Mouse (Mus musculus) limb, embryonic 14.5 days (tissue): ENCODE data around the gene Naif1. TPM values are rescaled to one million over a fixed set of nuclear protein-coding genes. Genes with fewer than 3 reads are reported as not detected.

Source experiments
- ATAC-seq: fragments of 200-750 bp; cut with Nextera tagmentation; 2 replicates; pipeline ENCODE4 v1.8.0; 2017; ENCODE audit warnings: low read depth, moderate number of reproducible peaks, moderate TSS enrichment; ENCODE audit not compliant: low FRiP score
- DNase-seq: peaks from one replicate; pipeline ENCODE4 v3.0.0-alpha.2; 2015; ENCODE audit warnings: low spot score
- H3K27ac ChIP-seq: fragments of 300-500 bp; sonication (generic); replicated peaks from 2 replicates; pipeline ENCODE4 v1.5.1; 2014; ENCODE audit warnings: low read depth, mild to moderate bottlenecking, low read length, moderate library complexity, mixed read lengths
- H3K27me3 ChIP-seq: fragments of 300-500 bp; sonication (generic); 2 replicates; pipeline ENCODE4 v1.6.1; 2014; ENCODE audit warnings: low read length, mixed read lengths; ENCODE audit not compliant: control insufficient read depth, insufficient read depth
- H3K36me3 ChIP-seq: fragments of 300-500 bp; sonication (generic); 2 replicates; pipeline ENCODE4 v1.6.1; 2014; ENCODE audit warnings: mild to moderate bottlenecking, low read length, moderate library complexity, mixed read lengths; ENCODE audit not compliant: control insufficient read depth, insufficient read depth
- H3K4me1 ChIP-seq: fragments of 300-500 bp; sonication (generic); 2 replicates; pipeline ENCODE4 v1.6.1; 2014; ENCODE audit warnings: antibody characterized with exemption, low read length, mixed read lengths; ENCODE audit not compliant: control insufficient read depth, insufficient read depth
- H3K4me2 ChIP-seq: fragments of 300-500 bp; sonication (generic); replicated peaks from 2 replicates; pipeline ENCODE4 v1.6.1; 2014; ENCODE audit warnings: low read depth, mild to moderate bottlenecking, low read length, moderate library complexity; ENCODE audit not compliant: severe bottlenecking
- H3K4me3 ChIP-seq: fragments of 300-500 bp; sonication (generic); replicated peaks from 2 replicates; pipeline ENCODE4 v1.5.1; 2014; ENCODE audit warnings: low read length
- H3K9ac ChIP-seq: fragments of 300-500 bp; sonication (generic); 2 replicates; pipeline ENCODE4 v1.6.1; 2014; ENCODE audit warnings: mild to moderate bottlenecking, low read depth, low read length, moderate library complexity; ENCODE audit not compliant: severe bottlenecking
- H3K9me3 ChIP-seq: fragments of 300-500 bp; sonication (generic); 2 replicates; pipeline ENCODE4 v1.6.1; 2016; ENCODE audit warnings: low read length; ENCODE audit not compliant: control insufficient read depth
- POLR2A ChIP-seq: fragments of 200-500 bp; IDR thresholded peaks from 2 replicates; pipeline ENCODE4 v1.8.0; 2012; ENCODE audit warnings: inconsistent platforms, mild to moderate bottlenecking, moderate library complexity, borderline replicate concordance; ENCODE audit not compliant: insufficient read depth, insufficient read length; ENCODE audit errors: extremely low read depth
- WGBS: fragments of 180-500 bp; shearing (Covaris S2); extraction: QIAGEN DNeasy Blood & Tissue Kit; methylation state at CpG from one replicate; pipeline ENCODE4 v1.1.7; 2014; 5-methylcytosine and 5-hydroxymethylcytosine counted together
- polyA plus RNA-seq, 2 experiments: library from polyadenylated mRNA; depleted of rRNA in 1 of 2; stranded (reverse) in 1 of 2; unstranded in 1 of 2; fragments of >200 nt; fragmentation: Nextera tagmentation in 1 of 2; extraction: Ambion mirVana in 1 of 2; gene quantifications; 2 replicates each; pipeline versions ENCODE4 v1.2.1 to v1.2.3; 2012 to 2014

Naif1 gene
- polyA plus RNA-seq, 2 experiments: 4.2 to 4.5 TPM

GRCm38 (mm10) chr2:32492661-32493060 is 42.4 kb downstream of the Naif1 start:
- no peak for TF ChIP-seq POLR2A
- Histone ChIP-seq H3K4me1 (no peaks in the 10 kb centered on the region), H3K9ac (no peak overlapping the region), H3K4me2 (no peak overlapping the region), H3K27ac (no peak overlapping the region), H3K9me3 (no peaks in the 10 kb centered on the region), H3K36me3 (no peaks in the 10 kb centered on the region), H3K27me3 (no peaks in the 10 kb centered on the region), H3K4me3 (no peak overlapping the region)
- ATAC-seq (no peak), DNase-seq (no peak)
- WGBS: 84% methylated on average over 2 of the region's 2 CpGs

- no peak overlapping the region for H3K9ac ChIP-seq
- whole genome bisulfite sequencing: 66% methylated on average over 12 of the region's 12 CpGs
- no peak overlapping the region for H3K4me3 ChIP-seq
- TF ChIP-seq POLR2A: no peak
- no peaks in the 10 kb centered on the region for H3K4me1 ChIP-seq
- ATAC-seq: no peak
- no peak overlapping the region for H3K27ac ChIP-seq
- no peaks in the 10 kb centered on the region for H3K27me3 ChIP-seq
- H3K9me3 ChIP-seq: no peaks in the 10 kb centered on the region
- H3K36me3 ChIP-seq: no peaks in the 10 kb centered on the region
- no peak overlapping the region for H3K4me2 ChIP-seq
- no peak for DNase-seq
Observed at GRCm38 (mm10) chr2:32493301-32493701, 43.0 kb downstream of the Naif1 start.

GRCm38 (mm10) chr2:32494522-32494921 is 44.3 kb downstream of the Naif1 start:
- Histone ChIP-seq H3K9me3 (peaks cover 4% of the 10 kb centered on the region; the same call in 1 of the 2 replicates), H3K36me3 (no peaks in the 10 kb centered on the region), H3K27ac (no peak overlapping the region), H3K4me1 (no peaks in the 10 kb centered on the region), H3K4me3 (no peak overlapping the region), H3K27me3 (no peaks in the 10 kb centered on the region), H3K9ac (no peak overlapping the region; the same call in 1 of the 2 replicates), H3K4me2 (no peak overlapping the region)
- ATAC-seq: no peak
- 71% methylated on average over 2 of the region's 2 CpGs for WGBS
- TF ChIP-seq POLR2A: no peak
- no peak for DNase-seq

GRCm38 (mm10) chr2:32495185-32495726 is 45.0 kb downstream of the Naif1 start:
- no peaks in the 10 kb centered on the region for H3K27me3 ChIP-seq
- H3K27ac ChIP-seq: no peak overlapping the region
- no peaks in the 10 kb centered on the region for H3K36me3 ChIP-seq
- ATAC-seq (no peak), DNase-seq (no peak)
- peaks cover 4% of the 10 kb centered on the region; the same call in 1 of the 2 replicates for H3K9me3 ChIP-seq
- no peaks in the 10 kb centered on the region for H3K4me1 ChIP-seq
- no peak overlapping the region for H3K9ac ChIP-seq
- H3K4me2 ChIP-seq: no peak overlapping the region
- no peak for TF ChIP-seq POLR2A
- 72% methylated on average over 20 of the region's 20 CpGs for WGBS
- no peak overlapping the region for H3K4me3 ChIP-seq

- Histone ChIP-seq H3K9me3 (peaks cover 4% of the 10 kb centered on the region; the same call in 1 of the 2 replicates), H3K4me3 (no peak overlapping the region), H3K27ac (no peak overlapping the region), H3K27me3 (no peaks in the 10 kb centered on the region), H3K4me1 (no peaks in the 10 kb centered on the region), H3K4me2 (no peak overlapping the region), H3K36me3 (no peaks in the 10 kb centered on the region), H3K9ac (no peak overlapping the region)
- ATAC-seq (no peak), DNase-seq (no peak)
- 69% methylated on average over 5 of the region's 5 CpGs for WGBS
- TF ChIP-seq POLR2A: no peak
Observed at GRCm38 (mm10) chr2:32496190-32496589, 45.9 kb downstream of the Naif1 start.
